Mouse (Mus musculus): ENCODE measurements around the gene Btnl4.
"Not testable (repeated sequence)": the region's sequence is repeated elsewhere in the genome, so short reads cannot be mapped to it uniquely, and the experiment has no call there.

The Btnl4 gene

GRCm38 (mm10) chr17:34477238-34478013 is at the start of gene Btnl4:
Btnl4 (minus strand) TSS chr17:34477318.
- DNase-seq, result not testable (repeated sequence)

- no peak for DNase-seq
Observed at GRCm38 (mm10) chr17:34519001-34519400, 41.9 kb upstream of the Btnl4 start.

- DNase-seq, result not testable (repeated sequence)
Observed at GRCm38 (mm10) chr17:34518571-34518970, 41.5 kb upstream of the Btnl4 start.

DNA sequence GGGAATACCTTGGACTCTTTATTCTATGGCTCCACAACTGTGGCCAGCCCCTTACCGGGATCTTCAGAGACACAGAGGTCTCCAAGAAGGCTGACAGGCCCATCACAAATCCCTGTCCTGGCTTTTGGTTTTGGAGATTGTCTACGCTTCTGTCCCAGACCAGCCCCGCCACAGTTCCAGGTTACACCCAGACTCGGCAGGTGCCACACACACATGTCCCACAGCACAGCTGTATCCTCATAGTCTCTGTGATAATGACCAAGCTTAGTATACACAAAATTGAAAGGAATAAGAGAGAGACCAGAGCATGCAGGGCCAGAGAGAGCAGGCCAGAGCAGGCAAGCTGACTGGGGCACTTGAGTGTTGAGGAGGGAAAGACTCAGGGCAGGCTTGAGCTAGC is 40.7 kb upstream of the Btnl4 start:
- no peak for DNase-seq

GRCm38 (mm10) chr17:34517252-34517651 is 40.1 kb upstream of the Btnl4 start, which contains the start of gene Btnl6:
Btnl6 (minus strand) TSS chr17:34517352.
- no peak for DNase-seq

GRCm38 (mm10) chr17:34516514-34516913 is 39.4 kb upstream of the Btnl4 start:
- no peak for DNase-seq

- DNase-seq, result not testable (repeated sequence)
Observed at GRCm38 (mm10) chr17:34511723-34512122, 34.6 kb upstream of the Btnl4 start.

- no peak for DNase-seq
Observed at GRCm38 (mm10) chr17:34507591-34507990, 30.5 kb upstream of the Btnl4 start.

DNA sequence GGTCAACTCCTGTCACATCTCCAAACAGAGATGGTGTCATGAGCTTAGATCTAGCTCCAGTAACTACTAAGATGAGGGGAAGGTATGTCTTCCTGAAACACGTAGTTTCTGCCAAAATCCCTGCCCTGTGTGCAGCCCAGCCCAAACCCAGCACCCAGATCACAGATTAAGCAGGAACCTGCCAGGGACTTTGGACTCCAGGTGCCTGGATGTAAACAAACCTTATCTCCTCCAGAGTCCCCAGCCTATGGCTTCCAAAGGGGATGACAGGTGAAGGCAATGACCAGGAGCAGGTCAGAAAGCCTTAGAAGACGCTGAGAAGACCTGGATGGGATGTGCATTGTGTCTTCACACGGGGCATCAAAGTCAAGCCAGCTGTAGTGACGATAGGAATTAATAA is 20.6 kb upstream of the Btnl4 start:
- not testable (repeated sequence) for DNase-seq

DNA sequence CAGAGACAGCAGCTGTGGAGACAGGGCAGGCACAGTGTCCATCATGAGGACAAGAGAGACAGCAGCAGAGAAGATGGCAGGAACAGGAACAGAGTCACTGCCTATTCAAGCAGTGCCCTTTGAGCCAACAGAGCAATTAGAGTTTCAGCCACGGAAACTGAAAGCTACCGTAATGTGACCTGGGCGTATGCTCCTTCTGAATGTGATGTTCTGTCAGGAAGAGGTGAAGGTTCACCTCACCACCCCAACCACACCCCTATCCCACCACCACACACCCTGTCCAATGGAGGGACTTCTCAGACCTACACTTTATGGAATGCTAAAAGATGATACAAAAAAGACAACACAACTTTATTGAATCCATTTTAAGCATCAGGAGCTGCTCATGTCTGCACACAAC is 20.2 kb upstream of the Btnl4 start:
- DNase-seq, result not testable (repeated sequence)

GRCm38 (mm10) chr17:34496539-34496938 is 19.4 kb upstream of the Btnl4 start:
- DNase-seq, result no peak

DNA sequence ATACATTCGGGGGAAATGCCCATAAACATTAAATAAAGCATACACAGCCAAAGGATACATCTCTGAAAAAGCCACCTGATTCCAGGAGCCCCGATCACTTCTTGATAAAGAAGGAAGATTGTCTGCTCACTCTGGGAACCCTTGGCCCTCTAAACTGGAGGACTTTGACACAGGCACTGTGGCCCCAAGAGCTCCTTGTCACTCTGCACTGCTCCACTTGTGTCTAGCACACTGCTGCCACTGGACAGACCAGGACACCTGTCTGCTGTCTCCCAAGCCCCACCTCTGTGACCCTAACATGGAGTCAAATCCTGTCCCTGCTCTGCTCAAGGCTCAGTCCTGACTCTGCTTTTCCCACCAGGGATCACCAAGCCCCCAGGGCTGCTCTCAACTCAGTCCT is 18.0 kb upstream of the Btnl4 start:
- not testable (repeated sequence) for DNase-seq

DNA sequence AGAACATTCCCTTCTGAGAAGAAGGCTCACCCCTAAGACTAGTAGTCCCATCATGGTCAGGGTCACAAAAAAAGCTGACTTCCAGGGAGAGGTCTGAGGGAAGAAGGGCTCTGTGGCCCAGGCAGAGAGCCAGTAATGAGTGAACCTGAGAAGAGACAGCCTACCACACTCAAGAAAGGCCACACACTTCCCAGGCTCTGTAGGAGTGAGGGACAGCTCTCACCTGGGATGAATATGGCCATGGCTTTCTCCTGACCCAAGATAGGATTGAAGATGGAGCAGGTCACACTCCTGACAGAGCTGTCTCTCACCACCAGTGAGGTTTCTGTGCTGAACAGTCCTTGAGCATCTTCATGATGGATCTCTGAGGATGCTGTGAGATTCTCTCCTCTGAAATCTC is 15.7 kb upstream of the Btnl4 start:
- no peak for DNase-seq

DNA sequence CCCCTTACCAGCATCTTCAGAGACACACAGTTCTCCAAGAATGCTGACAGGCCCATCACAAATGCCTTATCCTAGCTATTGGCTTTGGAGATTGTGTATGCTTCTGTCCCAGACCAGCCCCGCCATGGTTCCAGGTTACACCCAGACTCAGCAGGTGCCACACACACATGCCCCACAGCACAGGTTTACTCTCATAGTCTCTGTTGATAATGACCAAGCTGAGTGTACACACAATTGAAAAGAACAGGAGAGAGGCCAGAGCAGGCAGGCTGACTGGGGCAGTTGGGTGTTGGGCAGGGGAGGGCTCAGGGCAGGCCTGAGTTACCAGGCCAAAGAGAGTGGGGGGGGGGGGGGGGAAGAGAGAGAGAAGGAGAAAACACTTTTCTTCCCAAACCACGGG is 691 bp downstream of the Btnl4 start:
- no peak for DNase-seq

DNA sequence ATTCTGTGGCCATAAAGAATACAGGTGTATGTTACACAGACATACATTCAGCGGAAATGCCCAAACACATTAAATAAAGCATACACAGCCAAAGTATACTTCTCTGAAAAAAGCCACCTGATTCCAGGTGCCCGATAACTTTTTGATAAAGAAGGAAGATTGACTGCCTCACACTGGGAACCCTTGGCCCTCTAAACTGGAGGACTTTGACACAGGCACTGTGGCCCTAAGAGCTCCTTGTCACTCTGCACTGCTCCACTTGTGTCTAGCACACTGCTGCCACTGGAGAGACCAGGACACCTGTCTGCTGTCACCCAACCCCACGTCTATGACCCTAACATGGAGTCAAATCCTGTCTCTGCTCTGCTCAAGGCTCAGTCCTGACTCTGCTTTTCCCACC is 2.1 kb downstream of the Btnl4 start:
- no peak for DNase-seq

DNA sequence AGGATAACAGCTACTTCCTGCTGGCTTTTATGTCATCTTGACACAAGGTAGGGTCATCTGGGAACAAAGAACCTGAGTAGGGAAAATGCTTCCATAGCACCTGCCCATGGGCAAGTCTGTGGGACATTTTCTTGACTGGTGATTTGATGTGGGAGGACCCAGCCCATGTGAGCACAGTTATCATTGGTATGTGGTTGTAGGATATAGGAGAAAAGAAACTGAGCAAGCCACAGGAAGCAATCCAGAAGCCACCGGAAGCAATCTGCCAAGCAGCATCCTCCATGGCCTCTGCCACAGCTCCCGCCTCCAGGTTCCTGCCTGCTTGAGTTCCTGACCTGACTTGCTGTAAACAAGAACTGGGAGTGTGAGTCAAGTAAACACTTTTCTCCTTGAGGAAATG is 6.6 kb downstream of the Btnl4 start:
- no peak for DNase-seq

- not testable (repeated sequence) for DNase-seq
Observed at GRCm38 (mm10) chr17:34465906-34466305, 11.2 kb downstream of the Btnl4 start.

DNA sequence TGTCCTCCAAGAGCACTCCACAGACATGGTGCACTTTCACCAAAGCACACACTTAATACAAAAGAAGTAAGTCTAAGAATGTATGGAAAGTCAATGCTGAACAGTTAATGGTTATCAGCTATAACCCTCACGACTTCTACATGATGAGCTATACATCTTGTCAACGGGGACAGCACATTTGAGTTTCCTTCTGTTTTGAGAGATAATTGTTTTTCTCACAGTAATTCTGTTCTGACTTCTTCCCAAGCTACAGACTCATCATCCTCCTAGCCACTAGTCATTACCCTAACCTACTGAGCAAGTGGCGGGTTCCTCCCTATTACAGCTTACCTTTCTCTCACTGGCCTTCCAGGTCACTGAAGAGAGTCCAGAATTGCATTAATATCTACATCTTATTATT is 17.9 kb downstream of the Btnl4 start:
- no peak for DNase-seq

DNA sequence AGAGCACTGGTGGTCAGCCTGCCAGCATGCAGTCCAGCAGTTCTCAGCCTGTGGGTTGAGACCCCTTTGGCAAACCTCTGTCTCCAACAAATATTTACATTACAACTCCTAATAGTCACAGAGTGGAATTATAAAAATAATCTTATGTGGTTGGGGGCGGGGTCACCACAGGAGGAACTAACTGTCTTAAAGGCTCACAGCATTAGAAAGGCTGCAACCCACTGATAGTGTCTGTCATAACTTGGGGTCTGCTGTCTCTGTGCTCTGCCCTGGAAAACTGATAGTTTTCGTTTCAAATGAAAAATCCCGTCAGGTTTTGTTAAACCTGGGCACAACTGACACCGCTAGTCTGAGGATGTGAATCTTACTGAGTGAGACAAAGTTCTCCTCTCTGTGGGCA is 19.4 kb downstream of the Btnl4 start:
- no peak for DNase-seq

- no peak for DNase-seq
Observed at GRCm38 (mm10) chr17:34448473-34449041, 28.6 kb downstream of the Btnl4 start.

- no peak for DNase-seq
Observed at GRCm38 (mm10) chr17:34441990-34442389, 35.1 kb downstream of the Btnl4 start.

GRCm38 (mm10) chr17:34439795-34440194 is 37.3 kb downstream of the Btnl4 start:
- no peak for DNase-seq

- DNase-seq, result no peak
Observed at GRCm38 (mm10) chr17:34438588-34438987, 38.5 kb downstream of the Btnl4 start.

DNA sequence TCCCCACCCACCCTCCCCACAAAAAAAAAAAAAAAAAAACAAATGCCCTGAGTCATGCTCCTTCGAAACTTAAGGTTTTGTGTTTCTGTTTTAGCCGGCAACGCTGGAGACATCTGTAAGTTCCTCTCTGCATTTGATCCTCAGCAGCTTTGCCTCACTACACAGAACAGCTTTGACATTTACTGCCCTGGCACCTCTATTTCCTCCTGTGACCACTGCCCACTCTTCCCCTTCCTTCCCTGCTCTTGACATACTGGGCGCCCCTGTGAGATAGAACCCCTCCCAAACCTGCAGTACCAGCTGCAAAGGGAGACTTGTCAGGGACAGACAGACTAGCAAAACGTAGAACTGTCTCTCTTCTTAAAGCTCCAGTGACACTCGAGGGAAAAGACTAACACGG is 39.5 kb downstream of the Btnl4 start:
- DNase-seq, result no peak

- DNase-seq, result no peak
Observed at GRCm38 (mm10) chr17:34437120-34437519, 40.0 kb downstream of the Btnl4 start.

All from kidney, adult 11 months (tissue).